Mouse (Mus musculus): ENCODE data around the gene Olfr1323.

Gene Olfr1323

DNA sequence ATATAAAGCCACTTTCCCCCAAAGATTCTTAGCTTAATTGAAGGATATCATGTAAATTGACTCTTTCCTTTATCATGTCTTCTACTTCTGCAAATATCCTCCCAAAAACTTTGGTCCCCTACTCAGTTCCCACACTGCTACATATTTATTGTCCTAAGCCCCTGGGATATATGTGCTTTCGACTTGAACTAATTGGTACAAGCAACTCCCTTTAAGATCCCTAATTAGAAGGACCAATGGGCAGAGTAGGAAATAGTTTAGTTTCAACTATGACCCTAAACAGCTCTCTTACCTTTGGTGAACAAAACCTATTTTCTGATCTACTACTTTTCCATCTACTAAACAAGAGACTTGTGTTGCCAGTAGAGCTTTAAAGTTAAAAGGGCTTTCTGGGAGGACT is at the start of gene Olfr1323:
TSS of gene Olfr1323 (minus strand) at position 101 of the 400 bp plus-strand sequence.
- DNase-seq (ENCODE audit: inconsistent ontology term) = no peak

- DNase-seq (ENCODE audit: inconsistent ontology term) = peak; percentile 2
Observed at GRCm38 (mm10) chrX:50012242-50012641, 6.9 kb downstream of the Olfr1323 start.
